Mouse (Mus musculus) small intestine, adult 2 months (tissue): ENCODE results near the gene Kansl2.

Experiments
- CTCF ChIP-seq: fragments of 200-500 bp; IDR thresholded peaks from 2 replicates; pipeline ENCODE4 v1.5.1; 2012; ENCODE audit warnings: low read depth, mild to moderate bottlenecking, control low read depth, inconsistent platforms, low read length, moderate library complexity, mixed read lengths; ENCODE audit not compliant: insufficient replicate concordance, insufficient read length; ENCODE audit errors: extremely low read depth
- POLR2A ChIP-seq: fragments of 200-500 bp; IDR thresholded peaks from 2 replicates; pipeline ENCODE4 v1.6.1; 2012; ENCODE audit warnings: low read depth, mild to moderate bottlenecking, control low read depth, inconsistent platforms, low read length, moderate library complexity

- TF ChIP-seq POLR2A: no peak
- TF ChIP-seq CTCF: no peak
Measured at GRCm38 (mm10) chr15:98536828-98537510, 2.9 kb upstream of the Kansl2 start.
